Mouse (Mus musculus): Measurements from ENCODE around the gene Prr22.

- TF ChIP-seq POLR2A (IDR thresholded peaks at IDR 0.05; ENCODE audit: extremely low read depth, insufficient read depth, low read length) (no peak), CTCF (IDR thresholded peaks at IDR 0.05; ENCODE audit: extremely low read depth, insufficient read depth, low read length) (no peak)
Observed at GRCm38 (mm10) chr17:56768941-56769340, 1.1 kb upstream of the Prr22 start.
